Mouse (Mus musculus) lung, embryonic 14.5 days (tissue): ENCODE data around the gene Hspb3. TPM values are rescaled to one million over a fixed set of nuclear protein-coding genes. Genes with fewer than 3 reads are reported as not detected.
A peak's percentile ranks its signal among the peaks of the same experiment; 100 is the strongest.

Experiments
- ATAC-seq: fragments of 200-750 bp; cut with Nextera tagmentation; 2 replicates; pipeline ENCODE4 v1.8.0; 2017; ENCODE audit warnings: mild to moderate bottlenecking, moderate TSS enrichment, moderate library complexity; ENCODE audit not compliant: insufficient read depth
- DNase-seq: peaks from one replicate; pipeline ENCODE4 v3.0.0-alpha.2; 2015
- H3K27ac ChIP-seq: fragments of 300-500 bp; sonication (generic); 2 replicates; pipeline ENCODE4 v1.5.1; 2014; ENCODE audit warnings: low read depth, mild to moderate bottlenecking, moderate library complexity
- H3K27me3 ChIP-seq: fragments of 300-500 bp; sonication (generic); 2 replicates; pipeline ENCODE4 v1.6.1; 2014; ENCODE audit warnings: low read length, control low read depth; ENCODE audit not compliant: insufficient read depth
- H3K36me3 ChIP-seq: fragments of 300-500 bp; sonication (generic); 2 replicates; pipeline ENCODE4 v1.6.1; 2014; ENCODE audit warnings: control low read depth; ENCODE audit not compliant: insufficient read depth
- H3K4me1 ChIP-seq: fragments of 300-500 bp; sonication (generic); 2 replicates; pipeline ENCODE4 v1.6.1; 2014; ENCODE audit warnings: antibody characterized with exemption, control low read depth; ENCODE audit not compliant: insufficient read depth
- H3K4me2 ChIP-seq: fragments of 300-500 bp; sonication (generic); 2 replicates; pipeline ENCODE4 v1.6.1; 2014; ENCODE audit warnings: mild to moderate bottlenecking
- H3K4me3 ChIP-seq: fragments of 300-500 bp; sonication (generic); 2 replicates; pipeline ENCODE4 v1.5.1; 2014; ENCODE audit warnings: low read depth, low read length
- H3K9ac ChIP-seq: fragments of 300-500 bp; sonication (generic); 2 replicates; pipeline ENCODE4 v1.6.1; 2014
- H3K9me3 ChIP-seq: fragments of 300-500 bp; sonication (generic); 2 replicates; pipeline ENCODE4 v1.6.1; 2016; ENCODE audit warnings: low read depth, low read length, control low read depth
- CTCF ChIP-seq: IDR thresholded peaks from 2 replicates; pipeline ENCODE4 v1.5.1; 2016; ENCODE audit warnings: antibody characterized with exemption, low read depth
- WGBS: fragments of 180-500 bp; shearing (Covaris S2); extraction: QIAGEN DNeasy Blood & Tissue Kit; methylation state at CpG from one replicate; pipeline ENCODE4 v1.1.7; 2014; 5-methylcytosine and 5-hydroxymethylcytosine counted together
- polyA plus RNA-seq: library from polyadenylated mRNA; unstranded; fragments of >200 nt; fragmentation: Nextera tagmentation; extraction: Ambion mirVana; gene quantifications from 2 replicates; pipeline ENCODE4 v1.2.1, GENCODE M21; 2014

The Hspb3 gene
- polyA plus RNA-seq, 1 experiment from 2014 or later, result not detected

GRCm38 (mm10) chr13:113661826-113662271, 1.6 kb downstream of the Hspb3 start:
- DNase-seq (no peak), ATAC-seq (no peak)
- Histone ChIP-seq H3K4me2 (no peak overlapping the region), H3K27ac (no peak overlapping the region), H3K36me3 (no peaks in the 10 kb centered on the region), H3K4me1 (no peaks in the 10 kb centered on the region), H3K4me3 (no peak overlapping the region), H3K27me3 (no peaks in the 10 kb centered on the region), H3K9ac (peak overlapping the region; percentile 9; the same call in 1 of the 2 replicates), H3K9me3 (no peaks in the 10 kb centered on the region)
- TF ChIP-seq CTCF, result no peak
- 61% methylated on average over 7 of the region's 7 CpGs for WGBS

- Histone ChIP-seq H3K9ac (no peak overlapping the region), H3K36me3 (no peaks in the 10 kb centered on the region), H3K4me2 (no peak overlapping the region), H3K9me3 (no peaks in the 10 kb centered on the region), H3K27ac (no peak overlapping the region), H3K27me3 (no peaks in the 10 kb centered on the region), H3K4me1 (no peaks in the 10 kb centered on the region), H3K4me3 (no peak overlapping the region)
- TF ChIP-seq CTCF, result no peak
- WGBS, result 79% methylated on average over 9 of the region's 9 CpGs
- ATAC-seq (no peak), DNase-seq (no peak)
These were observed 2.7 kb downstream of the Hspb3 start for GRCm38 (mm10) chr13:113660576-113661310.

GRCm38 (mm10) chr13:113657204-113657603, 6.3 kb downstream of the Hspb3 start:
- Histone ChIP-seq H3K4me2 (no peak overlapping the region), H3K27me3 (no peaks in the 10 kb centered on the region), H3K27ac (no peak overlapping the region), H3K9ac (no peak overlapping the region), H3K9me3 (no peaks in the 10 kb centered on the region), H3K36me3 (no peaks in the 10 kb centered on the region), H3K4me1 (no peaks in the 10 kb centered on the region), H3K4me3 (no peak overlapping the region)
- 78% methylated on average over 7 of the region's 7 CpGs for WGBS
- no peak for ATAC-seq
- no peak for TF ChIP-seq CTCF
- DNase-seq, result no peak

GRCm38 (mm10) chr13:113656639-113657038, 6.8 kb downstream of the Hspb3 start:
- Histone ChIP-seq H3K9ac (no peak overlapping the region), H3K4me2 (no peak overlapping the region), H3K4me3 (no peak overlapping the region), H3K4me1 (no peaks in the 10 kb centered on the region), H3K27me3 (no peaks in the 10 kb centered on the region), H3K27ac (no peak overlapping the region), H3K9me3 (no peaks in the 10 kb centered on the region), H3K36me3 (no peaks in the 10 kb centered on the region)
- ATAC-seq, result no peak
- no peak for TF ChIP-seq CTCF
- no peak for DNase-seq
- 80% methylated on average over 4 of the region's 4 CpGs for WGBS

- H3K4me3 ChIP-seq, result no peak overlapping the region
- H3K27me3 ChIP-seq, result no peaks in the 10 kb centered on the region
- H3K9me3 ChIP-seq, result no peaks in the 10 kb centered on the region
- no peak for TF ChIP-seq CTCF
- no peak overlapping the region for H3K27ac ChIP-seq
- no peak for DNase-seq
- H3K4me2 ChIP-seq, result no peak overlapping the region
- ATAC-seq, result no peak
- WGBS, result 90% methylated on average over 4 of the region's 4 CpGs
- H3K36me3 ChIP-seq, result no peaks in the 10 kb centered on the region
- no peak overlapping the region for H3K9ac ChIP-seq
- H3K4me1 ChIP-seq, result no peaks in the 10 kb centered on the region
These were observed 8.0 kb downstream of the Hspb3 start for GRCm38 (mm10) chr13:113655511-113655910.

- TF ChIP-seq CTCF, result peak; percentile 59
- H3K4me1 ChIP-seq, result no peaks in the 10 kb centered on the region
- ATAC-seq (no peak), DNase-seq (peak; percentile 50)
- no peak overlapping the region for H3K4me2 ChIP-seq
- no peaks in the 10 kb centered on the region for H3K27me3 ChIP-seq
- 76% methylated on average over 11 of the region's 11 CpGs for WGBS
- no peaks in the 10 kb centered on the region for H3K36me3 ChIP-seq
- no peak overlapping the region for H3K4me3 ChIP-seq
- H3K9ac ChIP-seq, result no peak overlapping the region
- H3K27ac ChIP-seq, result no peak overlapping the region
- H3K9me3 ChIP-seq, result no peaks in the 10 kb centered on the region
These were observed 22.4 kb downstream of the Hspb3 start for GRCm38 (mm10) chr13:113640944-113641597.

- Histone ChIP-seq H3K4me3 (no peak overlapping the region), H3K9me3 (no peaks in the 10 kb centered on the region), H3K27ac (no peak overlapping the region), H3K36me3 (no peaks in the 10 kb centered on the region), H3K4me2 (0 out of 2 replicates have a peak overlapping the region, but pooled peaks have one; percentile 26), H3K9ac (no peak overlapping the region), H3K27me3 (no peaks in the 10 kb centered on the region), H3K4me1 (no peaks in the 10 kb centered on the region)
- ATAC-seq (no peak), DNase-seq (peak; percentile 78)
- 30% methylated on average over 7 of the region's 7 CpGs for WGBS
- peak; percentile 62 for TF ChIP-seq CTCF
These were observed 24.6 kb downstream of the Hspb3 start for GRCm38 (mm10) chr13:113638914-113639313.
